Mouse (Mus musculus) thymus, adult 18-20 months (tissue): ENCODE measurements at regions not wholly inside any gene's neighbourhood (a gene's known extent, or its start where the extent isn't known, plus 50 kb on each side); places are given as distances from the start of the nearest gene placed in this dataset.
"Not testable (repeated sequence)": the region's sequence is repeated elsewhere in the genome, so short reads cannot be mapped to it uniquely, and the experiment has no call there.

ENCODE experiments used
- DNase-seq, 2 experiments: peaks; one replicate each; pipeline ENCODE4 v3.0.0; 2022; ENCODE audit warnings: mixed read lengths in 2 of 2

- no peak for DNase-seq
Observed at GRCm38 (mm10) chr5:105358902-105359301, 56.7 kb upstream of the Lrrc8b start.

GRCm38 (mm10) chr5:105356393-105356792, 59.2 kb upstream of the Lrrc8b start:
- not testable (repeated sequence) for DNase-seq

- no peak for DNase-seq
Observed at GRCm38 (mm10) chr5:105354041-105354440, 60.5 kb upstream of the Gbp6 start.

GRCm38 (mm10) chr5:105346463-105346862, 53.0 kb upstream of the Gbp6 start:
- no peak for DNase-seq

- DNase-seq, result peak; percentile 15 to 18
Observed at GRCm38 (mm10) chr5:105345953-105346352, 52.5 kb upstream of the Gbp6 start.

- DNase-seq, result no peak
Observed at GRCm38 (mm10) chr5:105344808-105345732, 51.6 kb upstream of the Gbp6 start.

- not testable (repeated sequence) for DNase-seq
Observed at GRCm38 (mm10) chr5:105343816-105344215, 50.3 kb upstream of the Gbp6 start.
